Mouse (Mus musculus): ENCODE measurements around the gene Cdkn2b.

GRCm38 (mm10) chr4:89302129-89302528 lies 8.7 kb downstream of the Cdkn2b start:
- TF ChIP-seq CTCF (conservative IDR thresholded peaks at IDR 0.05 in 1 of 2, IDR thresholded peaks at IDR 0.05 in 1 of 2; ENCODE audit: low read depth in 2 of 2, low read length in 2 of 2) (no peak), POLR2A (IDR thresholded peaks at IDR 0.05; ENCODE audit: low read depth, low read length) (no peak), EP300 (IDR thresholded peaks at IDR 0.05; ENCODE audit: low read length) (no peak), BHLHE40 (IDR thresholded peaks at IDR 0.05; ENCODE audit: low read depth, low read length) (no peak), E2F4 (IDR thresholded peaks at IDR 0.05; ENCODE audit: insufficient replicate concordance, low read depth, low read length) (no peak), RCOR1 (conservative IDR thresholded peaks at IDR 0.05; ENCODE audit: low read depth, low read length) (no peak), PAX5 (IDR thresholded peaks at IDR 0.05; ENCODE audit: low read length) (no peak), TCF12 (IDR thresholded peaks at IDR 0.05; ENCODE audit: low read depth, low read length) (no peak), RAD21 (IDR thresholded peaks at IDR 0.05; ENCODE audit: low read depth, low read length) (no peak), GABPA (IDR thresholded peaks at IDR 0.05; ENCODE audit: insufficient replicate concordance, low read depth, low read length) (no peak), ZC3H11A (IDR thresholded peaks at IDR 0.05; ENCODE audit: low read depth, low read length) (no peak), CHD2 (IDR thresholded peaks at IDR 0.05; ENCODE audit: low read length) (no peak)

All from CH12.LX (cell line).